Mouse (Mus musculus): ENCODE data around the gene Grm1.

Grm1 gene

DNA sequence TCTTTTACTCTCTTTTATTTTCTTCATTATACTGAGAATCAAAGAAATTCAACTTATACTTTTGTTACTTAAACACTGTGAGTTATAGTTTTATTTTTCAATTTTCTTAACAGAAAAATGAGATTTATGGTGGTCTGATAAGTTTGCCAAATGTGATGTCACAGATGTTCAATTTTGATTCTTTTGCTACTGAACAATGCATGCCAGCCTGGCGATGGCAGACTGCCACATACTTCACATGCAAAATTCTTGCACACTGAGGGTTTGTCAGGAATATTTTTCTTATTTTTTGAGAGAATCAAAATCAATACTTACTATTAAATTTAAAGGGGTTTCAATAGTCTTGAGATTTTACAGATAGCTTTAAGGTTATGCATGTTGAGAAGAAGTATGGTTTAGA lies 251.0 kb downstream of the Grm1 start:
- no peak for DNase-seq (ENCODE audit: low read depth, low spot score)

DNA sequence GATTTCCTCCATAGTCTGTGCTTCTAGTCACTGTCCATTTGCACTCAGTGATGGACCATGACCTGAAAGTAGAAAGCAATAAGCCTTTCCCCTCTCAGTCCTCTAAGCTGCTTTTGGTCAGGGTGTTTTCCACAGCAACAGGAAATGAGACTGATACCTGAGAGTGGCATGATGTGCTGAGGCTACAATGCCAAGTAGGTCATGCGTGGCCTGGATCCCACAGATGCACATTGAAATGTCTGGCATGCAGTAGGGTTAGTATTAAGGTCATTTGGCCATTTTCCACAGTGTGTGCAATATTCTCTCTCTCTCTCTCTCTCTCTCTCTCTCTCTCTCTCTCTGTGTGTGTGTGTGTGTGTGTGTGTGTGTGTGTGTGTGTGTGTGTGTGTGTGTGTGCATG lies 254.8 kb downstream of the Grm1 start:
- no peak for DNase-seq (ENCODE audit: low read depth, low spot score)

DNA sequence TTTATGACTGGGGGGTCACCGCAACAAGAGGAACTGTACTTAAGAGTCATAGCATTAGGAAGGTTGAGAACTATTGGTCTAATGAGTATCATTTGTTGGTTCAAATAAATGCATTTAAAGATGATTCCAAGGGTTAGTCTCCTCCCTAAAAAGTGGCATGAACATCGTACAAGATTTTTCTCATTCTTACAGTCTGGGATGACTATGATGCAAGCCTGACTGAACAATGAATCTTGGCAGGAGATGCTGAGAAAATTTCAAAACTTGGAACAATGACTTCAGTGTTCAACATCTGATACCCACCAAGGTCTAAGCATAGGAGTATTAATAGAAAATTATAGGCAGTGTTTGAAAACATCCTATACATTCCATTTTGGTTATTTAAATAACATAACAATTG lies 264.1 kb downstream of the Grm1 start:
- no peak for DNase-seq (ENCODE audit: low read depth, low spot score)

DNA sequence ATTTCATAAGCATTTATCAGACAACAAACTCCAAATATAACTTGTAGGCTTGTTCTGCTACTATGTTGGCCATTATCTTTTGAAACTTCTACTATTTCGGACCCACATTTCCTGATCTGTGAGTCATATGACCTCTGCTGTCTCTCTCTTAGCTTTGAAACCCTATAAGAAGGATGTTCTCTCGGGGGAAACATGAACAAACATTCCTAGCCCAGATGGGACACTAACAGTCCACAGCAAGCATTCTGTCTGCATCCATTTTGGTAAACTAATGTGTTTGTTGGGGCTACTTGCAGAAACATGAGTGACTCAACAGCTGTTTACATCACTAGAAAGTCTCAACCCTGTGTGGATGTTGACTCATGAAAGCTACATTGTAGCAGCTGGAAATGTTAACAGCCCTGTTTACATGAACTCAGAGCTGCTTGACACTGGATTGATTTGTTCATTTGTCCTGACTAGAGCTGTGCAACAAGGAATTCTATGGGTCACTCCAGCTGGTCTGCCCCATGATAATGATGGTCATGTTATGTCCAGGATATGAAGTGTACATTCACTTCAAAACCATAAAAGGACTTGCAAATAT lies 267.4 kb downstream of the Grm1 start:
- DNase-seq (ENCODE audit: low read depth, low spot score): no peak

DNA sequence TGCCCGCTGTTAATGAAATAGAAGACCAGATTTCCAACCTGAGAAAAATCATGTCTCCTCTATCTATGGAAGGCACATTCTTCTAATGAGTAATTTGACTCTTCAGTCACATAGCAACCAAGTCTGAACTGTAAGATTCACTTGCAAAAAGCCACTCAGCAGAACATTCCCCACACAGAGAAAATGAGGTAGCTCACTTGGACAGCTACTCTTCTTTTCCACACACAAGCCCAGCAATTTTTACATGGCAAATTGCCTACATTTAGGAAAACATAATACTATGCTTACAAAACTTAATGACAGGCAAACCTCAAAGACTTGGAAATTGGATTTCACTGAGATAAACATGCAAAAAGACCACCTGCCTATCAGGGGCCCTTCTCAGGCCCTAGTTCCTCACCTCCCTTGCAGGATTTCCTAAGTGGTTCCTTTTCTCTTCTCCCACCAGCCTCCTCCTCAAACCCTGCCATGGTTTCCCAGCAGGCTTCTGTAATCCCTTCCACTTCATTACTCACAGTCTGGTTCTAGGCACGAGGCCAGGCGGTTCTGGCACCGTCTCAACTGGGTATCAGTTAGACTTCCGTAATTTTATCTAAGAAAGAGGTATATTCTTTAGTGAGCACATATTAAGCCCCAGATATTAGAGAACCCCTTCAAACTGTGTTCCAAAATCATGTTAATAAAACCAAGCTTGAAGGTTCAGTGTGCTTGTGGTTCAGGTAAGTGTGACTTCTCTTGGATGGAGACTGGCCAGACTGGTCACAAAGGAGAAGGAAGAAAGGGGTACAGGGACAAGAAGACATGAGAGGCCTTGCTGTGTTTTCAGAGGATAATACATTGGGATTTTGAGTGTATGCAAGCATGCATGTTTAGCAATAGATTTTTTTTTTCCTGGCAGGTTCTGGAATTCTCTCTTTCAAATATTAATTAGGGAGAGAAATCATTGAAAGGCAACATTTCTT lies 269.1 kb downstream of the Grm1 start:
- DNase-seq (ENCODE audit: low read depth, low spot score): no peak

DNA sequence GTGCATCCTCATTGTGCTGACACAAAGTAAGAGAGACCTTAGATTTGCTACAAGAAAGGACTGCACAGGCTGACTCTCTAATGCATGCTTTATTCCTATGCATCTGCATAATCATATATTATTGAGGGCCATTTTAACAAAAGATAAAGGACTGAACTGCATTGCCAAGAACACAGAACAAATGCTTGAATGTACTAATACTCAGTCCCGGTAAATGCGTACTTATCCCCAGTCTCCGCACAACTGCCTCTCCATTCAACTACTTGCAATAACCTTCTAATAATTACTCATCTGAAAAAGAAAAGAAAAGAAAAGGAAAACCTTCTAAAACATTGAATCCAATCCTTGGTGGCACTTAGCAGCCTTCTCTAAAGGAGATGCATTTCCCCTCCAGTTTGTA lies 272.4 kb downstream of the Grm1 start:
- DNase-seq (ENCODE audit: low read depth, low spot score): no peak

DNA sequence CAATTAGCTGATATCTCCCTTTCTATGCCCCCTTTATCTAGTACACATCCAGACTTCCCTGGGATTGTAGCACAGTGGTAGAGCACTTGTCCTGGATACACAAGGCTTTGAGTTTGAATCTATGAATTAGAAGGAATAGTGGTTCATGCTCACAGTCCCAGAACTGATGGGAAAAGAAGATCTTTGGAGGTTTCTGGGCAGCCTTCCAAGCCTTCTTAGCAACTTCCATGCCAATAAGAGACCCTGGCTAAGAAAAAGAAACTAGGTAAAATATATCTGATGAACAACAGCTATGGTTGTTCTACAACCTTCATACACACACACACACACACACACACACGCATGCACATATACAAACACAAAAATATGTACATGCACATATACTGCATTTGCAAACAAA lies 286.8 kb downstream of the Grm1 start:
- DNase-seq (ENCODE audit: low read depth, low spot score): no peak

DNA sequence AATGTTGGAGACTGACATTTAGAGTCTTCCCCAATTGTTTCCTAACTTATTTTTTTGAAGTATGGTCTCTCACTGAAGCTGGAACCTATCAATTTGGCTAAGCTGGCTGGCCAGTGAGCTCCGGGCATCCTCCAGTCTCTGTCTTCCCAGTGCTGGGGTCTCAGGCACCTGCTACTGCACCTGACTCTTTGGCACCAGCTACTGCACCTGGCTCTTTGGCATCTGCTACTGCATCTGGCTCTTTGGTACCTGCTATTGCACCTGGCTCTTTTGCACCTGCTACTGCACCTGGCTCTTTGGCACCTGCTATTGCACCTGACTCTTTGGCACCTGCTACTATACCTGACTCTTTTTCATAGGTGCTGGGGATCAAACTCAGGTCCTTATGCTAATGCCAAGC lies 291.7 kb downstream of the Grm1 start:
- no peak for DNase-seq (ENCODE audit: low read depth, low spot score)

DNA sequence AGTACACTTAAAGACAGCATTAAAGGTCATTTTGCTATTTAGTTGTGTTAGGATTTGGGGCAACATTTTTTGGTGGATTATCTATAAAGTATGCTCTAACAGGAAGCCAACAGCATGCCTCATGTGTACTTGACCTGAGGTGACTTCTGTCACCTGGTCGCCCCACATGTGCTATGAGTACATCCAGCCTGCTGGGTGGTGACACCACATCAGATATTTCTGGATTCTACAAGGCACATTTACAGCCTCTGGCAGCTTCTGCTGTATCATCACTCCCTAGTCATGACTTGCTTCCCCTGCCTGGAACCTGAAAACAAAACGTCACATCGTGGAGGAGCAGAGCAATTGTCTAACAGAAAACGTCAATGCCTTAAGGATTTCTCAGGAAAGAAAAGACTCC lies 292.2 kb downstream of the Grm1 start:
- DNase-seq (ENCODE audit: low read depth, low spot score): no peak

DNA sequence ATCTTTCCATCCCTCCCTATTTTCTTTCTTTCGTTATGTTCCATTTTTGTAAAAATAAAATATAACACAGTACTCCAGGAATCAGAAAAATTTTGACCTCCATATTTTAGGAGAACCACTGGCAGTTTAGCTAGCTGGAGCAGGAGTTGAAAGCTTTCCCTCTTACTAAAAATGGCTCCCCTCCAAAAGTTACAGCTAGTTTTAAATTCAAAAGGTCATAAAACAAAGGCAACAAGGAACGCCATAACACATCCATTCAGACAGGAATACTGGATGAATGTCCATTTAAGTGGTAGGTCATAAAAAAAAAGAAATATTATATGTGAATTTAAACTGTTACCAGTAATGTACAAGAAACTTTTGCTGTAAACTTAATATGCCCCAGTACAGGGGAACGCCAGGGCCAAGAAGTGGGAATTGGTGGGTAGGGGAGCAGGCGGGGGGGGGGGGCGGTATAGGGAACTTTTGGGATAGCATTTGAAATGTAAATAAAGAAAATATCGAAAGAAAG lies 294.2 kb downstream of the Grm1 start:
- DNase-seq (ENCODE audit: low read depth, low spot score): no peak

DNA sequence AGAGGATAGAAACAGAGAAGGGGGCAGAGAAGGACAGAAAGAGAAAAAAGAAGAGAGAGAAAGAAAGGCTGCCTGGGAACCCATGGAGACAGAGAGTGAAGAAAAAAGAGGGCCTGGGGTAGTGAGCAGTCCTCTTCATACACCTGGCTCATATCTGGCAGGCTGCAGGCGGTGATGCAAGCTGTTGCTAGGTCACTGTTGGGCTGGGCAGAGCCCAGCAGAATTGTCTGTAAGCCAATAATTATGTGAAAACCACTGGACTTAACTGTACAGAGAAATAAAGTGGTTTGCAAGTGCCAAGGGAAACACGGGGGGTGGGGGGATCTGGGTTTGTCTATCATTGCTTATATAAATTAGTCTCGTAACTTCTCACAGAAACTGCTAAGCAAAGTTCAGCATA lies 297.0 kb downstream of the Grm1 start:
- DNase-seq (ENCODE audit: low read depth, low spot score): no peak

DNA sequence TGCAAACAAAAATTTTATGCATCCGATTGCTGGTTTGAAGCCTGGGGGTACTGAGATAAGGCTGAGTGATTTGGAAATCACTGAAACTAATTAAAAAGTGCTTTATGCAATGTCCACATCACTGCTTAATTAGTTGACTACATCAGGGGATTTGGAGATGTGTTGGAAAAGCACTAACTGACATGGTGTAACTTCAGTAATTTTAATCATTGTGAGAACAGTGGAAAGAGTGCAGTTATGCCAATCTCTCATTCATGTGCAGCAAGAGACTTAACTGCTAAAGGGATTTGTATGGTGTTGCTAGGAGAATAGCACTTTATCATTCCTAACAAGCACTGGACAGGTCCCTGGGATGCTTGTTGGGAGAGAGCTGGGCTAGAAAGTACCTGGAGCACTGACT lies 307.3 kb downstream of the Grm1 start:
- DNase-seq (ENCODE audit: low read depth, low spot score): no peak

DNA sequence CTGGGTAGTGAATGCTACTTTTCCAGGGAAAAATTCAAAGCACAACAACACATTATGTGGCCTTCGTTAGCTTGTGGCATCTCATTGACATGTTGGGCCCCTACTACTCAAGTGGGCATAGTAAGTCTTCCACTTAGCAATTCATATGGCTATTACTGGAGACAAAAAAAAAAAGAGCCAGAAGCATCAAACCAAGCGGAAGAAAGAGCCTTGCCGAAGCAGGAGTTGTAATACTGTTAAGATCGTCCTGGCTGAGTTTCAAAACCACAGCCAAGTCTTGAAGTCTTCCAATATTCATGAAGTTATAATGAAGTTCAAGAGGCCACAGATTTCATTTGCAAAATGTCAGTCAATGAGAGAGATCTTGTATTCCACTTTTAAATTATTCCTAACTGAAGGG lies 319.1 kb downstream of the Grm1 start:
- DNase-seq (ENCODE audit: low read depth, low spot score): no peak

DNA sequence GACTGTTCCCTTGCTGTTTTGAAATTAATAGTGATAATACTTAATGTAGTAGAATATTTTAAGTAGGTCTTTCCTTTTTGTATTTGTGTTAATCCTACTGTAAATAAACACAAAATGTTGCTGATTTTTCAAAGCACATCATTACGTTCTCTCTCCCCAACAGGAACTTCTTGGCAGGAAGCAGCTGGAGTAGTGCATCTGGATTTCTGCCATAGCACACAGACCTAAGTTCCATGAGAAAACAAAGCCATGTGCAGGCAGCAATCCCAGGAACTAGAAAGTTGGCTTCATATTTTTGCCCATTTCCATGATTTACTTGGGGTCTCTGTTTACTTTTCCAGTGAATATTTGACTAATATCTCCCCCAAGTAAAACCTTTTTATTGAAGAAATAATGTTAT lies 320.9 kb downstream of the Grm1 start:
- no peak for DNase-seq (ENCODE audit: low read depth, low spot score)

DNA sequence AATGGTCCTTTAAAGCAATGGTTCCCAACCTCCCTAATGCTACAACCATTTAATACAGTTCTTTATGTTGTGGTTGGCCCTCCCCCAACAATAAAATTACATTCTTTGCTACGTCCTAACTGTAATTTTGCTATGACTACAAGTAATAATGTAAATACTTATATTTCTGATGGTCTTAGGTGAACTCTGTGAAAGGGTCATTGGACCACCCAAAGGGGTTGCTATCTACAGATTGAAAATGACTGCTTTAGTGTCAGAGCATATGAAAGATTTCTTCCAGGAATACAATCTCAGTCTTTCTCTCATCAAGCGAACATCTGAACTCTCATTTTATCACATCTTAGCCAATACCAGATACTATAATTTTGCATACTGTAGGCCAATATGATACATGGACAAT lies 321.4 kb downstream of the Grm1 start:
- no peak for DNase-seq (ENCODE audit: low read depth, low spot score)

DNA sequence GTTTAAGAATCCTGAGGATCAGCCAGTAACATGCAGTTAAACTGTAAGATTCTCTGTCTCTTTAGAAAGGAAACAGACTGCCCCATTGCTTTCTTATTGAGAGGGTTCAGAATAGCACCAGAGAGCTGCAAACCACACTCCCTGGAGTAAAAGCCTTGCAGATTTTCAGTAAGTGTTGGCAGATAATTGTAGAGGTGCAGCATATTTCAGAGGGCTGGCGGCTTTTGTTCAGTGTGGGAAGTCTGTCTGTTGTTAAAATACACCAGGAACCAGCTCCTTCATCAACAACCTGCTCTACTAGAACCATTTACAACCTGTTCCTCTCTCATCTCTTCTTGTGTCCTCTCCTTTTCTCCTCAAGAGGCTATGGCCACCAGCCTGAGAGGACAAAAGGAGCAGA lies 331.1 kb downstream of the Grm1 start:
- no peak for DNase-seq (ENCODE audit: low read depth, low spot score)

DNA sequence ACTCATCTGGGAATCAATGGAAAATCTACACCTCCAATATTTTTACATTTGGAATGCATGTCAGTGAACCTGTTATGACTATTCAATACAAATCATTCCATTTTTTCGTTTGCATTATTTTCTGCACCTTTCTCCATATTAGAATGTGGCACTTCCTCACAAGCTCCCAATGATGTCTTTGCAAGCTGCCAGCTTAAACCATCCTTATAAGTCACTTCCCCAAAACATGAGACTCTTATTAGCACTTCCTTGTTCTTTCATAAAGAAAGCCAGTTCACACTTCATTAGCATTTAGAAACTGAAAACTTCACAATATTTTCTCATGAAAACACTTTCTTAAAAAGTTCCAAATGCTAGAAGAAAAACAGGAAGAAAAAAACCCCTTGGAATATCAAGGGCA lies 338.1 kb downstream of the Grm1 start:
- no peak for DNase-seq (ENCODE audit: low read depth, low spot score)

DNA sequence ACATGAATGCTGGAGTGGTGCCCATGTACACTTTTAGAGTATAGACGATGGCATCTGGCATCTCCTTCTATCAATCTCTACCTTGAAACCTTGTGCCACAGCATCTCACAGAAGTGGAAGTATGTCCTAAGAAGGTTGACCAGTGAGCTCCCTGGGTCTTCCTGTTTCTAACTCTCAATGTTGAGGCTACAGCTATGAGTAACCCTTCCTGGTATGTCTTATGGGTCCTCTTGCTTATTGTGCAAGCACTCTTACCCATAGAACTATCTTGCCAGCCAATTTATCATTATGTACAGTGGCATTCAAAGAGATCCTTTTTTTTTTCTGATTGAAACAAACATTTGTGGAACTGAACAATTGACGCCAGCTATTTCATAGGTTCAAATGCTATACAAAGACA lies 340.0 kb downstream of the Grm1 start:
- no peak for DNase-seq (ENCODE audit: low read depth, low spot score)

DNA sequence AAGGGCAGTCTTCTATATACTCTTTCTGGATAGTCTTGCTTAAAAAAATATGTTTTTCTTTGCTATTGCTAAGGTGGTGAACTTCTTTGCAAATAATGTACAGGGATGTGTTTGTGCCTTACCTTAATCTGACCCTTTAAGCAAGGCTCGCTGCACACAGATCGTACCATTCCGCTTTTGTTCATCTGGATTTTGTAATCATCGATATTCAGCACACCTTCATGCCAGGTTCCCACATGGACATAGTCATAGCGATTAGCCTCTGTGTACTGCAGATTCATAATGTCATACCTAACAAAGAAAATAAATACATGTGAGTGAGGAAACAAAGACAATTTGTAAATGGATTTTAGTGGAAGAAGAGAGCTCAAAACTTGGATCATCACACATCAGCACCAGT lies 340.8 kb downstream of the Grm1 start:
- no peak for DNase-seq (ENCODE audit: low read depth, low spot score)

DNA sequence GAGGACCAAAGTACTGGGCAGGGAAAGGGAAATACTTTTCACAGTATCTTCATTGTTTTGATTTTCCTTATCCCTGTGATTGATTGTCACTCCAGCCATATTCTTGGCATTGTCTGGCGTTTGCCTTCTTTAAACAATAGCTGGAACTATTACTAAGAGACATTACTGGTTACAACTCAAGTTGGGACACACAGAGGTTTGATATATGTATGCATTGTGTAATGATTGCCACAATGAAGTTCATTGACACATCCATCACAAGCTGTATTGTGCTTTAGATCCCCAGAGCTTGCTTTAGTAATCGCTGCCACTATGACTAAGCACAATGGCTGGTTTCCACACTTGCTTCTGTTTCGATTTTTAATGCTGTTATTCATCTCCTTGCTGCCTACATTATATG lies 341.4 kb downstream of the Grm1 start:
- no peak for DNase-seq (ENCODE audit: low read depth, low spot score)

DNA sequence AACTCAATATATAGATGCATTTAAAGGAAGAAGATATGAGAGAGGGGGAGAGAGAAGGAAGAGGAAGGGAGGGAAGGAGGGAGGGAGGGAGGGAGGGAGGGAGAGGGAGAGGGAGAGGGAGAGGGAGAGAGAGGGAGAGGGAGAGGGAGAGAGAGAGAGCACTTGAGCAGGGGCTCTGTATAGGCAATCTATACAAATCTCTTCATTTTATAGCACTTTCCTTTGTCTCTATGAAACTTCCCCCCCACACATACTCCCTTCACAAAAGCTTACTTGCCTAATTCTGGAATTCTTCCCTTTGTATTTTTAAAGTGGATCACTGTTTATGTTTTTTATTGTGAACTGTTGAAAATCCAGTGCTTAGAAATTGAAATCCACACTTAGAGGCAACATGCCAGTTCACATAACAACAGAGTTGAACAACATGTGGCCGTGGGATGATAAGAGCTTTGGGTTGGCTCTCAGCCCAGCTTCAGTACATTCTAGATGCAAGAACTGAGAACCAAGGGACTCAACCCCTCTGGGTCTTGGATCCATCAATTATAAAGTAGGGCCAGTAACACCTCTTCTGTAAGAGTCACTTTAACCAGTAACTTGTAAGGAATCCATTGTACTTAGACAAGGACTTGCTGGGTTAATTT lies 345.0 kb downstream of the Grm1 start:
- DNase-seq (ENCODE audit: low read depth, low spot score): no peak

DNA sequence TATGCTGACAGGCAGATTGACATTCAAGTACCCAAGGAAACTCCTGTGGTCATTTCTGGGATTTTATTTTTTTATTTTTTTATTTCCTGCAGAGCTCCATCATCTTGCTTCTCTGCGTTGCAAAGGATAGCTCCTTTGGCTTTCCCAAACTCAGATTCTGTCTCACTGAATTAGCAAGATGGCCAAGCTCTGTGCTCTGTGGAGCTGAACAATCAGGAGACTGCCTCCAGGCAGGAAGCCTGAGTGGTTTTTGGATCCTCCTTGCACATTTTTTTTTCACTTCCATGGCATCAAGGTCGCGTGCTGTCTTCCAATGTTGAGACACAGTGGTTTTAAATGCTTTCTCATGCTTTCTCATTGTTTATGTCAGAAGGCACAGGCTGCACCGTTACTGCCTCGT lies 347.6 kb downstream of the Grm1 start:
- DNase-seq (ENCODE audit: low read depth, low spot score): no peak

DNA sequence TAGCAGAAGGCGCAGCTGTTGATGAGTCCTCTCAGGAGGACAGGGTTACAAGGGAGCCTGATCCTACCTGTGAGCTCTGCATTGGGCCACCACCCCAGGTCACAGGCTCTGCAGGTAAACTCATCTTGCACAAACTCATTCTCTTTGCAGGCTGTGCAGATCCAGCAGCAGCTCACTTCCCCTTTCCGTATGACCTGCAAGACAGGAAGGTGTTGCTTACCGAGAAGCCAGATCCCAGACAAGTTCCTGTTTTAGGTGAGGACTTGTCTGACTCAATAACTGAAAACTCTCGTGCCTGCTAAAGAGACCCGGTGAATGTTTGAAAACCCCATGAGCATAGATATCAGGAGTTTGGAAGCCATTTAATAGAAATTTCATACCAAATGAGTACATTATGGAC lies 349.1 kb downstream of the Grm1 start:
- DNase-seq (ENCODE audit: low read depth, low spot score): no peak

Data from c-Kit-negative CD71-positive TER-119-positive erythroid progenitor cells, embryonic 14.5 days (primary cell).